Mouse (Mus musculus): ENCODE results near the gene Dhrs4. TPM values are rescaled to one million over a fixed set of nuclear protein-coding genes. Genes with fewer than 3 reads are reported as not detected.

The Dhrs4 gene
- polyA plus RNA-seq (2015; fragmentation: Nextera tagmentation; extraction: Ambion mirVana), result 25.2 and 26.3 TPM in 2 replicates

- ATAC-seq (ENCODE audit: low FRiP score, low read depth), result peak; percentile 93
- under 1% methylated on average over 38 of the region's 38 CpGs for WGBS
- peak within 1 kb of the TSS; percentile 60 for H3K27ac ChIP-seq (replicated peaks)
Measured at GRCm38 (mm10) chr14:55478651-55479599, at the start of gene Dhrs4. Gene Dhrs4 (plus strand): TSS chr14:55478758.

GRCm38 (mm10) chr14:55430255-55430654 lies 48.3 kb upstream of the Dhrs4 start:
- Histone ChIP-seq H3K9ac (no peak overlapping the region), H3K27ac (replicated peaks) (no peak overlapping the region), H3K4me2 (no peak overlapping the region), H3K9me3 (no peaks in the 10 kb centered on the region), H3K4me3 (no peak overlapping the region), H3K4me1 (replicated peaks) (no peaks in the 10 kb centered on the region), H3K27me3 (no peaks in the 10 kb centered on the region), H3K36me3 (no peaks in the 10 kb centered on the region)
- ATAC-seq (ENCODE audit: low FRiP score, low read depth), result no peak
- 94% methylated on average over 4 of the region's 4 CpGs for WGBS

More at GRCm38 (mm10) chr14:55478651-55479599, at the start of gene Dhrs4:
- H3K4me1 ChIP-seq (replicated peaks), result peaks cover 11% of the 10 kb centered on the region; the same call in 1 of the 2 replicates
- H3K36me3 ChIP-seq, result no peaks in the 10 kb centered on the region
- peak within 1 kb of the TSS; percentile 54 for H3K4me3 ChIP-seq
- peak within 1 kb of the TSS; percentile 62 for H3K4me2 ChIP-seq
- H3K9ac ChIP-seq, result peak within 1 kb of the TSS; percentile 55
- H3K27me3 ChIP-seq, result no peaks in the 10 kb centered on the region
- H3K9me3 ChIP-seq, result no peaks in the 10 kb centered on the region

DNA sequence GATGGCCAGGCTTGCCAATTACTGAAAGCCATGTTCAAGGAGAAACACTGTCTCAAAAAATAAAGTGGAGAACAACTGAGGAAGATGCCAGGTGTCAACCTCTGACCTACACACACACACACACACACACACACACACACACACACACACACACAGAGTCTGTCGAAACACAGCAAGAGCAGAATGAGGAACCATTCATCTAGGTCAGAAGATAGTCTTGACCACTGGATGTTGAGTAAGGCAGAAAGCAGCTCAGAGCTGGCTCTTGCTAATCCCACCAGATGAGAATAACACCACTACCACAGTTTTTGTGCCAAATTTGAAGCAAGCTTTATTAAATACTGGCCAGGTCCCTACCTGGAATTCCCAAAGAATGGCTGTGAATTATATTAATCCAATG lies 45.5 kb upstream of the Dhrs4 start:
- Histone ChIP-seq H3K27ac (replicated peaks) (no peak overlapping the region), H3K4me2 (no peak overlapping the region), H3K36me3 (no peaks in the 10 kb centered on the region), H3K9me3 (no peaks in the 10 kb centered on the region), H3K4me1 (replicated peaks) (no peaks in the 10 kb centered on the region), H3K27me3 (no peaks in the 10 kb centered on the region), H3K9ac (no peak overlapping the region), H3K4me3 (no peak overlapping the region)
- no peak for ATAC-seq (ENCODE audit: low FRiP score, low read depth)
- 90% methylated on average over 1 of the region's 1 CpGs for WGBS

- no peak overlapping the region for H3K4me2 ChIP-seq
- no peak overlapping the region for H3K4me3 ChIP-seq
- 85% methylated on average over 3 of the region's 3 CpGs for WGBS
- no peak overlapping the region for H3K27ac ChIP-seq (replicated peaks)
- ATAC-seq (ENCODE audit: low FRiP score, low read depth), result no peak
- H3K36me3 ChIP-seq, result no peaks in the 10 kb centered on the region
- no peaks in the 10 kb centered on the region for H3K9me3 ChIP-seq
- no peaks in the 10 kb centered on the region for H3K4me1 ChIP-seq (replicated peaks)
- H3K27me3 ChIP-seq, result no peaks in the 10 kb centered on the region
- H3K9ac ChIP-seq, result no peak overlapping the region
Measured at GRCm38 (mm10) chr14:55434825-55435224, 43.7 kb upstream of the Dhrs4 start.

DNA sequence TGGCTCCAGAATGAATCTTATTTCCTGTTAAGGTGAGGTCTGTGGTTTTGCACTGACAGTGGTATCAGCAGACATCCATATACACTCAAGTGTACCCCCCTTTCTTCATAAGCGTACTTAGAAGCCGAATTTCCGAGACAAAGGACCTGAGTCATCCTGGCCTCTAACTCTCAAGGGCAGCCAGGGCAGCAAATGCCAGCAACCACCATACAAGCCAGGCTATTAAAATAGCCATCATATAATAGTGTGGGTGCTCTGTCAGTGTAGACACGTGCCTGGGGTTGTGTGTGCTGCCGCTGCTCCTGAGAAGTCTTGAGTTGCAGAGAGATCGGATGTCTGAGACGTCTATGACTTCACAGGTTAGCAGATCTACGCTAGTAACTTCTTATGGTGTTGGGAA lies 41.4 kb upstream of the Dhrs4 start:
- no peak overlapping the region for H3K4me3 ChIP-seq
- no peaks in the 10 kb centered on the region for H3K27me3 ChIP-seq
- H3K4me1 ChIP-seq (replicated peaks), result no peaks in the 10 kb centered on the region
- 86% methylated on average over 8 of the region's 8 CpGs for WGBS
- H3K9me3 ChIP-seq, result no peaks in the 10 kb centered on the region
- H3K4me2 ChIP-seq, result no peak overlapping the region
- no peaks in the 10 kb centered on the region for H3K36me3 ChIP-seq
- H3K9ac ChIP-seq, result no peak overlapping the region
- no peak overlapping the region for H3K27ac ChIP-seq (replicated peaks)
- no peak for ATAC-seq (ENCODE audit: low FRiP score, low read depth)

DNA sequence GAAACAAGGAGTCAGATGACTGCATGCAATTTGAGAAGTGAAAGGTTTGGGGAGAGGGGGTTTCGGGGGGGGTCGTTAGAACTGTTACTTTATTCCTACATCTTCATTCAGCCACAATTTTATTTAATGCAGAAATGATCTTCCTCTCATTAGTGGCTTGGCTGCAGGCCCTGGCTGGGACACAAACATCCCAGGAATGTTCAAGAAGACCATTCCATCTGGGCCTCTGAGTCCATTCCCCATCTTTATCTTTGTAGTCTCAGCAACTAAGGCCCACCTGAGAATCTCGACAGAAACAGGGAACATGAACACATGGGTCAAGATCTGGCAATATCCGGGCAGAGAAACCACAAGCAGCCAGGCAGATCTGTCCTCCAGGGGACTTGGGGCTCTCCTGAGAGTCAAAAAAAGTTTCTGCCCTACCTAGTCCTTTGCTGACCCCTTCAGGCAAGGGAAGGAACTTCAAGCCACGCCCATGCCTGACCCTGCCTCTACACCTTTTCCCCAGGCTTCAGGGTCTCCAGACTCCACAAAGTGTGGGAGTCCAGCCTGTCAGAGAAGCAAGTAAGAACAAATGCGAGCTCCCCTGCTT lies 40.3 kb upstream of the Dhrs4 start:
- no peak for ATAC-seq (ENCODE audit: low FRiP score, low read depth)
- Histone ChIP-seq H3K9ac (no peak overlapping the region), H3K4me3 (no peak overlapping the region), H3K27ac (replicated peaks) (no peak overlapping the region), H3K36me3 (no peaks in the 10 kb centered on the region), H3K4me1 (replicated peaks) (no peaks in the 10 kb centered on the region), H3K9me3 (no peaks in the 10 kb centered on the region), H3K4me2 (no peak overlapping the region), H3K27me3 (no peaks in the 10 kb centered on the region)
- 47% methylated on average over 6 of the region's 6 CpGs for WGBS

- 59% methylated on average over 2 of the region's 2 CpGs for WGBS
- Histone ChIP-seq H3K4me3 (no peak overlapping the region), H3K36me3 (no peaks in the 10 kb centered on the region), H3K4me1 (replicated peaks) (no peaks in the 10 kb centered on the region), H3K27me3 (no peaks in the 10 kb centered on the region), H3K9me3 (0 out of 2 replicates have a peak, but pooled peaks cover 5% of the 10 kb centered on the region), H3K4me2 (no peak overlapping the region), H3K9ac (no peak overlapping the region), H3K27ac (replicated peaks) (no peak overlapping the region)
- ATAC-seq (ENCODE audit: low FRiP score, low read depth), result no peak
Measured at GRCm38 (mm10) chr14:55457693-55458092, 20.9 kb upstream of the Dhrs4 start.

GRCm38 (mm10) chr14:55458273-55458672 lies 20.3 kb upstream of the Dhrs4 start:
- Histone ChIP-seq H3K27ac (replicated peaks) (no peak overlapping the region), H3K27me3 (no peaks in the 10 kb centered on the region), H3K9ac (no peak overlapping the region), H3K9me3 (0 out of 2 replicates have a peak, but pooled peaks cover 5% of the 10 kb centered on the region), H3K4me3 (no peak overlapping the region), H3K4me2 (no peak overlapping the region), H3K36me3 (no peaks in the 10 kb centered on the region), H3K4me1 (replicated peaks) (no peaks in the 10 kb centered on the region)
- ATAC-seq (ENCODE audit: low FRiP score, low read depth), result no peak
- 24% methylated on average over 10 of the region's 10 CpGs for WGBS

DNA sequence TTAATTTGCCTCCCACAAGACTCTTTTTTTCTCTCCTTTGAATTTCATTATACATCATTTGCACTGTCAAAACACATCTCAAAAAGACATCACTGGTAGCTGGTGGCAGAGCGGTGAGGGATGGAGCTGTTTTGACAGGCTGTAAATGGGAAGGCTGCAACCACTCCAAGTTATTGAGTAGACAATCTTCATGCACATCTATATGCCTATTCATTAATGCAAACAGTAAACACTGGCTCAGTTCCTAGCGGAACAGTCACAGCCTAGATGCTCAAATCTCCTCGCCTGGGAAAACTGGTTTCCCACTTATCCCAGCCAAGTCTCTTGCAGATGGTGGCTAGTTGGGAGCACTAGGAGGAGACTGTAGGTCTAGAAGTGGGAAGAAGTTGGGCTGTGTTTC lies 19.8 kb upstream of the Dhrs4 start:
- Histone ChIP-seq H3K9ac (no peak overlapping the region), H3K9me3 (0 out of 2 replicates have a peak, but pooled peaks cover 5% of the 10 kb centered on the region), H3K27ac (replicated peaks) (no peak overlapping the region), H3K4me3 (no peak overlapping the region), H3K36me3 (no peaks in the 10 kb centered on the region), H3K27me3 (no peaks in the 10 kb centered on the region), H3K4me1 (replicated peaks) (no peaks in the 10 kb centered on the region), H3K4me2 (no peak overlapping the region)
- ATAC-seq (ENCODE audit: low FRiP score, low read depth), result no peak
- WGBS, result 90% methylated on average over 3 of the region's 3 CpGs

DNA sequence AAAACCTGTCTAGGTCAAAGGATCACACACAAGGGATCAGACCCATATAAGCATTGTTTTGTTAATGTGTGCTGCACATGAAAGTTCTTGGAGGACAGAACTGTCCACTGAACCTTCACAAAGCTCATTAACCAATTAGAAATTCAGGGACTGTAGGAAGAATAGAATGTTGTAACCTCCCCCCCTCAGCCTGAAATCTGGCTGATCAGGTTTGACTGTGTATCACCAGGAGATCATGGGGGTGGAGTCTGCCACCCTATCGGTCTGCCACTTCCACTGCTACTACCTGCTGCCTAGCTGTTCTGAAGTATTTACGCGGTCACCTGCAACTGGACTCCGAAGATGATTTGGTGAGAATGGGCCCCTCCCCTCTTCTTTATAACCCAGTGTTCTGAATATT lies 18.8 kb upstream of the Dhrs4 start:
- H3K27ac ChIP-seq (replicated peaks), result no peak overlapping the region
- WGBS, result 72% methylated on average over 4 of the region's 4 CpGs
- no peak for ATAC-seq (ENCODE audit: low FRiP score, low read depth)

GRCm38 (mm10) chr14:55460297-55460696 lies 18.3 kb upstream of the Dhrs4 start:
- 0 out of 2 replicates have a peak, but pooled peaks cover 5% of the 10 kb centered on the region for H3K9me3 ChIP-seq
- no peak for ATAC-seq (ENCODE audit: low FRiP score, low read depth)
- no peaks in the 10 kb centered on the region for H3K4me1 ChIP-seq (replicated peaks)
- no peak overlapping the region for H3K4me3 ChIP-seq
- no peak overlapping the region for H3K9ac ChIP-seq
- H3K36me3 ChIP-seq, result no peaks in the 10 kb centered on the region
- H3K27ac ChIP-seq (replicated peaks), result no peak overlapping the region
- WGBS, result 76% methylated on average over 10 of the region's 10 CpGs
- no peaks in the 10 kb centered on the region for H3K27me3 ChIP-seq
- H3K4me2 ChIP-seq, result no peak overlapping the region

More for the DNA sequence above, 18.8 kb upstream of the Dhrs4 start:
- Histone ChIP-seq H3K4me3 (no peak overlapping the region), H3K4me2 (no peak overlapping the region), H3K27me3 (no peaks in the 10 kb centered on the region), H3K36me3 (no peaks in the 10 kb centered on the region), H3K9me3 (0 out of 2 replicates have a peak, but pooled peaks cover 5% of the 10 kb centered on the region), H3K4me1 (replicated peaks) (no peaks in the 10 kb centered on the region), H3K9ac (no peak overlapping the region)

GRCm38 (mm10) chr14:55461757-55462156 lies 16.8 kb upstream of the Dhrs4 start:
- Histone ChIP-seq H3K4me1 (replicated peaks) (no peaks in the 10 kb centered on the region), H3K9me3 (no peaks in the 10 kb centered on the region), H3K4me3 (no peak overlapping the region), H3K27me3 (no peaks in the 10 kb centered on the region), H3K27ac (replicated peaks) (no peak overlapping the region), H3K9ac (no peak overlapping the region), H3K36me3 (no peaks in the 10 kb centered on the region), H3K4me2 (no peak overlapping the region)
- ATAC-seq (ENCODE audit: low FRiP score, low read depth), result no peak
- 72% methylated on average over 4 of the region's 4 CpGs for WGBS

All from hindbrain, embryonic 15.5 days (tissue).